Comparison of ENCODE assay signal across 10 mouse cellular contexts in genomic region chr10:4391076-4391475, GRCm38 (mm10). TPM values are rescaled to one million over a fixed set of nuclear protein-coding genes. Genes with fewer than 3 reads are reported as not detected.
DNase-seq lines count a peak whose midpoint lies in the region; ATAC-seq and TF ChIP-seq lines count a peak whose summit lies in the region.
"Had no signal": no experiment of that assay in that cellular context is flagged by ENCODE, and none has a peak within 500 bp of the region (broad histone marks: within the 10 kb centered on the region; RNA-seq: fewer than 3 reads in every experiment).

No protein-coding gene starts in this region.

- peaks cover 34% of the 10 kb centered on the region for H3K4me1 ChIP-seq in heart, embryonic 12.5 days (replicated peaks)
- peaks cover 27% of the 10 kb centered on the region for H3K4me1 ChIP-seq in kidney, postnatal 0 days (replicated peaks; ENCODE audit: insufficient read depth, low read length)
- H3K4me1 ChIP-seq in ES-E14 (ENCODE audit: control insufficient read depth in 2 of 2, insufficient read depth in 2 of 2, low read length in 2 of 2, poor library complexity in 1 of 2), result peaks cover 5 to 22% of the 10 kb centered on the region in 2 experiments; a peak in 3 of 4 replicates
- peaks cover 39% of the 10 kb centered on the region for H3K4me1 ChIP-seq in midbrain, embryonic 15.5 days

- no peak for DNase-seq in heart, adult 8-10 months (ENCODE audit: low spot score)
- DNase-seq in kidney, postnatal 0 days (ENCODE audit: low spot score), result no peak
- DNase-seq in kidney, postnatal 36 days, result no peak
- no peak for DNase-seq in ES-E14 (ENCODE audit: low read depth, low spot score)
- DNase-seq in ovary, postnatal 36 days (ENCODE audit: low spot score), result no peak
- DNase-seq: right cerebral cortex, postnatal 4 days had no signal

- H3K36me3 ChIP-seq in heart, embryonic 12.5 days, result peaks cover 26% of the 10 kb centered on the region
- peaks cover 10% of the 10 kb centered on the region; the same call in 1 of the 2 replicates for H3K36me3 ChIP-seq in kidney, postnatal 0 days (ENCODE audit: insufficient read depth, low read length)
- H3K36me3 ChIP-seq in ES-E14 (ENCODE audit: control insufficient read depth, insufficient read depth, low read length, poor library complexity, severe bottlenecking), result peaks cover 16% of the 10 kb centered on the region; the same call in 1 of the 2 replicates
- H3K36me3 ChIP-seq in midbrain, embryonic 15.5 days (replicated peaks), result no peaks in the 10 kb centered on the region

- H3K27me3 ChIP-seq in heart, embryonic 12.5 days (replicated peaks), result no peaks in the 10 kb centered on the region
- H3K27me3 ChIP-seq in kidney, postnatal 0 days (ENCODE audit: insufficient read depth, low read length), result no peaks in the 10 kb centered on the region
- no peaks in the 10 kb centered on the region for H3K27me3 ChIP-seq in midbrain, embryonic 15.5 days (replicated peaks)
- H3K27me3 ChIP-seq: liver, embryonic 12.5 days had no signal

- no peaks in the 10 kb centered on the region for H3K9me3 ChIP-seq in heart, embryonic 12.5 days (replicated peaks)
- H3K9me3 ChIP-seq in kidney, postnatal 0 days (replicated peaks; ENCODE audit: low read length), result no peaks in the 10 kb centered on the region
- H3K9me3 ChIP-seq in ES-E14 (ENCODE audit: control insufficient read depth, insufficient read depth, low read depth, low read length), result no peaks in the 10 kb centered on the region
- H3K9me3 ChIP-seq in midbrain, embryonic 15.5 days, result no peaks in the 10 kb centered on the region
- H3K9me3 ChIP-seq: liver, embryonic 12.5 days had no signal

- 0 out of 2 replicates have a peak overlapping the region, but pooled peaks have one; percentile 38 for H3K9ac ChIP-seq in heart, embryonic 12.5 days
- H3K9ac ChIP-seq in kidney, postnatal 0 days (ENCODE audit: low read depth, low read length), result no peak overlapping the region; the same call in 1 of the 2 replicates
- H3K9ac ChIP-seq in ES-E14 (ENCODE audit: insufficient read depth, low read depth, low read length, poor library complexity, severe bottlenecking), result 0 out of 2 replicates have a peak overlapping the region, but pooled peaks have one; percentile 11
- H3K9ac ChIP-seq in midbrain, embryonic 15.5 days, result no peak overlapping the region
- H3K9ac ChIP-seq: liver, embryonic 12.5 days had no signal

- 61% methylated on average over 5 of the region's 5 CpGs for WGBS in heart, embryonic 12.5 days
- WGBS in kidney, postnatal 0 days, result 46% methylated on average over 5 of the region's 5 CpGs
- 66% methylated on average over 5 of the region's 5 CpGs for WGBS in midbrain, embryonic 15.5 days

- ATAC-seq in heart, embryonic 12.5 days (ENCODE audit: insufficient number of reproducible peaks, low FRiP score), result no peak
- no peak for ATAC-seq in kidney, postnatal 0 days (replicated peaks; ENCODE audit: low FRiP score, low read depth)
- ATAC-seq in midbrain, embryonic 15.5 days (replicated peaks), result no peak
- ATAC-seq: liver, embryonic 12.5 days had no signal

- no peak overlapping the region for H3K4me3 ChIP-seq in heart, embryonic 12.5 days
- H3K4me3 ChIP-seq in kidney, postnatal 0 days (replicated peaks; ENCODE audit: low read depth, low read length), result no peak overlapping the region
- H3K4me3 ChIP-seq in ES-E14 (ENCODE audit: insufficient read depth in 1 of 2, low read depth in 1 of 2, low read length in 2 of 2, poor library complexity in 1 of 2, severe bottlenecking in 1 of 2), result no peak overlapping the region
- H3K4me3 ChIP-seq in midbrain, embryonic 15.5 days, result no peak overlapping the region
- H3K4me3 ChIP-seq: left cerebral cortex, adult 2 months; liver, embryonic 12.5 days had no signal

- H3K27ac ChIP-seq in heart, embryonic 12.5 days (ENCODE audit: poor library complexity, severe bottlenecking), result no peak overlapping the region
- H3K27ac ChIP-seq in kidney, postnatal 0 days, result no peak overlapping the region; the same call in 1 of the 2 replicates
- no peak overlapping the region for H3K27ac ChIP-seq in ES-E14 (ENCODE audit: insufficient read depth, low read depth, low read length, poor library complexity, severe bottlenecking)
- no peak overlapping the region for H3K27ac ChIP-seq in midbrain, embryonic 15.5 days
- H3K27ac ChIP-seq: left cerebral cortex, adult 2 months had no signal

- in situ Hi-C loops in ES-E14 (cut with MboI; ENCODE audit: low sequenced_read_pairs in 2 of 2, unreplicated experiment in 2 of 2), result no loop called here

- TF ChIP-seq CTCF in kidney, postnatal 0 days (IDR thresholded peaks at IDR 0.05; ENCODE audit: low read depth), result no peak

- H3K4me2 ChIP-seq in heart, embryonic 12.5 days, result 0 out of 2 replicates have a peak overlapping the region, but pooled peaks have one; percentile 1
- peak overlapping the region; percentile 30 for H3K4me2 ChIP-seq in kidney, postnatal 0 days (ENCODE audit: low read length)
- H3K4me2 ChIP-seq in midbrain, embryonic 15.5 days, result peak overlapping the region; percentile 8; the same call in 1 of the 2 replicates
- H3K4me2 ChIP-seq: liver, embryonic 12.5 days had no signal

TF ChIP-seq in ES-E14, 5 proteins besides CTCF, POLR2A, EP300 and RAD21:
- TF ChIP-seq ZNF384 (IDR thresholded peaks at IDR 0.05; ENCODE audit: low read depth, low read length) (no peak), CHD2 (IDR thresholded peaks at IDR 0.05; ENCODE audit: low read depth, low read length) (no peak), MAFK (IDR thresholded peaks at IDR 0.05; ENCODE audit: insufficient read depth, low read depth, low read length) (no peak), ZC3H11A (IDR thresholded peaks at IDR 0.05; ENCODE audit: borderline replicate concordance, low read depth, low read length) (no peak), HCFC1 (IDR thresholded peaks at IDR 0.05; ENCODE audit: borderline replicate concordance, insufficient read depth, low read length) (no peak)
TF ChIP-seq in ES-E14: peak in this region for 0.

RNA-seq across cellular contexts. Expression of gene Zbtb2, which starts 3.2 kb away (rescaled TPM):
- polyA plus RNA-seq in heart, embryonic 12.5 days (2016; fragmentation: Nextera tagmentation; extraction: Ambion mirVana), result 13.4 and 14.2 TPM in 2 replicates
- total RNA-seq in heart, adult 8-10 months (2022), result 1 to 10 TPM; 5.4 to 6.9 (median 5.7) TPM
- 13.0 and 13.7 TPM in 2 replicates for polyA plus RNA-seq in kidney, postnatal 0 days (2015; fragmentation: Nextera tagmentation; extraction: Ambion mirVana)
- total RNA-seq in ES-E14 (2012; rRNA removed), result 11.9 and 14.7 TPM in 2 replicates
- polyA plus RNA-seq in midbrain, embryonic 15.5 days (2015; fragmentation: Nextera tagmentation; extraction: Ambion mirVana), result 16.5 and 16.6 TPM in 2 replicates

RNA-seq across cellular contexts. Expression of gene Rmnd1, which starts 41.1 kb away (rescaled TPM):
- polyA plus RNA-seq in heart, embryonic 12.5 days (2016; fragmentation: Nextera tagmentation; extraction: Ambion mirVana), result 91.8 and 92.9 TPM in 2 replicates
- 10 to 100 TPM; 62.1 to 76.7 (median 69.4) TPM for total RNA-seq in heart, adult 8-10 months (2022)
- polyA plus RNA-seq in kidney, postnatal 0 days (2015; fragmentation: Nextera tagmentation; extraction: Ambion mirVana), result 45.4 and 47.1 TPM in 2 replicates
- total RNA-seq in ES-E14 (2012; rRNA removed), result 31.8 and 35.1 TPM in 2 replicates
- 51.4 and 51.6 TPM in 2 replicates for polyA plus RNA-seq in midbrain, embryonic 15.5 days (2015; fragmentation: Nextera tagmentation; extraction: Ambion mirVana)

RNA-seq across cellular contexts. Expression of gene Armt1, which starts 41.2 kb away (rescaled TPM):
- polyA plus RNA-seq in heart, embryonic 12.5 days (2016; fragmentation: Nextera tagmentation; extraction: Ambion mirVana), result 17.5 and 19.4 TPM in 2 replicates
- total RNA-seq in heart, adult 8-10 months (2022), result 10 to 100 TPM in 1 of 4 experiments, 1 to 10 TPM in 3; 7.8 to 11.7 (median 9.1) TPM
- 17.1 and 19.2 TPM in 2 replicates for polyA plus RNA-seq in kidney, postnatal 0 days (2015; fragmentation: Nextera tagmentation; extraction: Ambion mirVana)
- 17.6 and 19.0 TPM in 2 replicates for total RNA-seq in ES-E14 (2012; rRNA removed)
- 11.4 and 11.8 TPM in 2 replicates for polyA plus RNA-seq in midbrain, embryonic 15.5 days (2015; fragmentation: Nextera tagmentation; extraction: Ambion mirVana)

Comparison
In these comparisons a context has a peak if more than half of its experiments do, and no peak if none do; other contexts are left out.
1. H3K9ac ChIP-seq: peak in heart, embryonic 12.5 days (single experiment) and ES-E14 (single experiment); none in kidney, postnatal 0 days (single experiment) and midbrain, embryonic 15.5 days (single experiment).
2. Peak in every context shown above with its lines, with median percentiles within 50 percentile points of each other: H3K4me2 ChIP-seq.